Mouse (Mus musculus) liver, embryonic 11.5 days (tissue): ENCODE measurements around the gene Unc45b. TPM values are rescaled to one million over a fixed set of nuclear protein-coding genes. Genes with fewer than 3 reads are reported as not detected.
A peak's percentile ranks its signal among the peaks of the same experiment; 100 is the strongest.
"Not testable (repeated sequence)": the region's sequence is repeated elsewhere in the genome, so short reads cannot be mapped to it uniquely, and the experiment has no call there.

Source experiments
- ATAC-seq: fragments of 200-750 bp; cut with Nextera tagmentation; replicated peaks from 2 replicates; pipeline ENCODE4 v1.8.0; 2017; ENCODE audit warnings: moderate number of reproducible peaks, mild to moderate bottlenecking, moderate TSS enrichment, moderate library complexity; ENCODE audit not compliant: low FRiP score
- DNase-seq: peaks from one replicate; pipeline ENCODE4 v3.0.0-alpha.2; 2017; ENCODE audit warnings: low spot score
- H3K27ac ChIP-seq: fragments of 300-500 bp; sonication (generic); 2 replicates; pipeline ENCODE4 v1.5.1; 2014; ENCODE audit warnings: mild to moderate bottlenecking, low read depth, low read length, control low read depth
- H3K27me3 ChIP-seq: fragments of 300-500 bp; sonication (generic); replicated peaks from 2 replicates; pipeline ENCODE4 v1.6.1; 2014; ENCODE audit warnings: low read length, mixed read lengths; ENCODE audit not compliant: control insufficient read depth, insufficient read depth
- H3K36me3 ChIP-seq: fragments of 300-500 bp; sonication (generic); 2 replicates; pipeline ENCODE4 v1.6.1; 2014; ENCODE audit warnings: mild to moderate bottlenecking, low read length, moderate library complexity, mixed read lengths; ENCODE audit not compliant: control insufficient read depth, insufficient read depth
- H3K4me1 ChIP-seq: fragments of 300-500 bp; sonication (generic); replicated peaks from 2 replicates; pipeline ENCODE4 v1.6.1; 2014; ENCODE audit warnings: low read length, mixed read lengths; ENCODE audit not compliant: control insufficient read depth, insufficient read depth
- H3K4me2 ChIP-seq: fragments of 300-500 bp; sonication (generic); 2 replicates; pipeline ENCODE4 v1.6.1; 2014; ENCODE audit warnings: mild to moderate bottlenecking, control low read depth, moderate library complexity
- H3K4me3 ChIP-seq: fragments of 300-500 bp; sonication (generic); 2 replicates; pipeline ENCODE4 v1.5.1; 2014; ENCODE audit warnings: low read depth, low read length, control low read depth
- H3K9ac ChIP-seq: fragments of 300-500 bp; sonication (generic); 2 replicates; pipeline ENCODE4 v1.6.1; 2014; ENCODE audit warnings: low read depth, low read length, control low read depth
- H3K9me3 ChIP-seq: fragments of 300-500 bp; sonication (generic); 2 replicates; pipeline ENCODE4 v1.6.1; 2016; ENCODE audit warnings: low read length, inconsistent platforms, mixed read lengths; ENCODE audit not compliant: control insufficient read depth
- WGBS: fragments of 180-500 bp; shearing (Covaris S2); extraction: QIAGEN DNeasy Blood & Tissue Kit; methylation state at CpG from one replicate; pipeline ENCODE4 v1.1.7; 2014; 5-methylcytosine and 5-hydroxymethylcytosine counted together
- polyA plus RNA-seq: library from polyadenylated mRNA; unstranded; fragments of >200 nt; fragmentation: Nextera tagmentation; extraction: Ambion mirVana; gene quantifications from 2 replicates; pipeline ENCODE4 v1.2.1, GENCODE M21; 2014

Unc45b gene
- polyA plus RNA-seq, 1 experiment from 2014 or later: 4.5 TPM

DNA sequence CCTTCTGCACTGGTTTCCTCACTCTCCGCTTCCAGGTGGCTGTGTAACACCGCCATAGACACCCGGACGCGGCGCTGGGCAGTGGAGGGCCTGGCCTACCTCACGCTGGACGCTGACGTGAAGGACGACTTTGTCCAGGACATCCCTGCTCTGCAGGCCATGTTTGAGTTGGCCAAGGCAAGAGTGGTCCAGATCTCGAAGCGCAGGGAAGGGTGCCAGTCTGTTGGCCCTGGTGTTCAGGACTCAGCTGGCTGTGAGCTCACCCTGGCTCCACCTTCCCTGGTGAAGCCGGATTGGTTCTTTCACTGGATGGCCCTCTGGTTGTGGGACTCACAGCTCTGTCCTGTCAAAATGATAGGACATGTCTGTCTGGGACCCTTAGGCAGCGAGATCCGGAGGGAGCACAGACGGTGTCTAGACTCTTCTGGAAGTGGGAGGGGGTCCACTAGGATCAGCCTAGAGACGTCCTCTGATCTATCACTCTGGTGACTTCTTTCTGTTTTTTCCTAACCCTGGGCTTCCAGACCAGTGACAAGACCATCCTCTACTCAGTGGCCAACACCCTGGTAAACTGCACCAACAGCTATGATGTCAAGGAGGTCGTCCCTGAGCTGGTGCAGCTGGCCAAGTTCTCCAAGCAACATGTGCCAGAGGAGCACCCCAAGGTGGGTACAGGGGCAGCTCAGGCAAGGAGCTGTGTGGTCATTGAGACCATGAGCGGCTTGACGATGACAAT, 18.7 kb downstream of the Unc45b start:
- DNase-seq: no peak
- no peaks in the 10 kb centered on the region for H3K36me3 ChIP-seq
- peaks cover 75% of the 10 kb centered on the region for H3K27me3 ChIP-seq
- 39% methylated on average over 20 of the region's 20 CpGs for WGBS
- H3K4me1 ChIP-seq: no peaks in the 10 kb centered on the region
- no peak overlapping the region for H3K4me3 ChIP-seq
- H3K4me2 ChIP-seq: no peak overlapping the region
- H3K9me3 ChIP-seq: no peaks in the 10 kb centered on the region
- no peak for ATAC-seq
- H3K9ac ChIP-seq: no peak overlapping the region
- no peak overlapping the region for H3K27ac ChIP-seq

DNA sequence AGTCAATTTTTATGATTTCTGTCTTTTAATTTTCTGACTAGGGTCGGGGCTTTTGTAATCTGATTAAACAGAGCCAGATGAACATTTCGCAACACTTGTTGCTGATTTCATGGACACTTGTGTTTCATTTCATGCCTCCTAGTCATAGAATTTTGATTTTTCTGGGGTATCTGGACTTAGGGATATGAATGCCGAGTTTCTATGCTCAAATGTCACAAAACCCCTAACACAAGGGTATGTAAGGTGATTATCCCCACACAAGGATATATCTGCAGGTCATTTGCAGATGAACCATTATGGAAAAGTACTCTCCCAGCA, 19.2 kb downstream of the Unc45b start:
- Histone ChIP-seq H3K4me3 (no peak overlapping the region), H3K27me3 (peaks cover 80% of the 10 kb centered on the region)
- 46% methylated on average over 3 of the region's 3 CpGs for WGBS

DNA sequence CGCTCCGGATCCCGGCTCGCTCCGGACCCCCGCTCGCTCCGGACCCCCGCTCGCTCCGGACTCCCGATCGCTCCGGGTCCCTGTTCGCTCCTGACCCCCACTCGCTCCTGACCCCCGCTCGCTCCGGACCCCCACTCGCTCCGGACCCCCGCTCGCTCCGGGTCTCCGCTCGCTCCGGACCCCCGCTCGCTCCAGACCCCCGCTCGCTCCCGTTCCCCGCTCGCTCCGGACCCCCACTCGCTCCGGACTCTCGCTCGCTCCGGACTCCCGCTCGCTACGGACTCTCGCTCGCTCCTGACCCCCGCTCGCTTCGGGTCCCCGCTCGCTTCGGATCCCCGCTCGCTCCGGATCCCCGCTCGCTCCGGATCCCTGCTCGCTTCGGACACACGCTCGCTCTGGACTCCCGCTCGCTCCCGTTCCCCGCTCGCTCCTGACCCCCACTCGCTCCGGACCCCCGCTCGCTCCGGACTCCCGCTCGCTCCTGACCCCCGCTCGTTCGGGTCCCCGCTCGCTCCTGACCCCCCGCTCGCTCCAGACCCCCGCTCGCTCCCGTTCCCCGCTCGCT, 20.1 kb downstream of the Unc45b start:
- 2% methylated on average over 84 of the region's 85 CpGs for WGBS
- peak overlapping the region; percentile 50 for H3K4me3 ChIP-seq
- H3K27me3 ChIP-seq: peaks cover 86% of the 10 kb centered on the region
- not testable (repeated sequence) for H3K27ac ChIP-seq, DNase-seq, H3K9ac ChIP-seq, H3K36me3 ChIP-seq, H3K9me3 ChIP-seq, H3K4me1 ChIP-seq, ATAC-seq
- peak overlapping the region; percentile 73 for H3K4me2 ChIP-seq

More for the DNA sequence above, 19.2 kb downstream of the Unc45b start:
- no peaks in the 10 kb centered on the region for H3K4me1 ChIP-seq
- H3K9ac ChIP-seq: no peak overlapping the region
- H3K4me2 ChIP-seq: no peak overlapping the region
- no peaks in the 10 kb centered on the region for H3K9me3 ChIP-seq
- no peak for ATAC-seq
- no peak overlapping the region for H3K27ac ChIP-seq
- no peak for DNase-seq
- H3K36me3 ChIP-seq: no peaks in the 10 kb centered on the region

DNA sequence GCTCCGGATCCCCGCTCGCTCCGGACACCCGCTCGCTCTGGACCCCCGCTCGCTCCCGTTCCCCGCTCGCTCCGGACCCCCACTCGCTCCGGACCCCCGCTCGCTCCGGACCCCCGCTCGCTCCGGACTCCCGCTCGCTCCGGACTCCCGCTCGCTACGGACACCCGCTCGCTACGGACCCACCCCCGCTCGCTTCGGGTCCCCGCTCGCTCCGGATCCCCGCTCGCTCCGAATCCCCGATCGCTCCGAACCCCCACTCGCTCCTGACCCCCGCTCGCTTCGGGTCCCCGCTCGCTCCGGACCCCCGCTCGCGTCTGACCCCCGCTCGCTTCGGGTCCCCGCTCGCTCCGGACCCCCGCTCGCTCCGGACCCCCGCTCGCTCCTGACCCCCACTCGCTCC, 20.8 kb downstream of the Unc45b start:
- not testable (repeated sequence) for H3K9me3 ChIP-seq, H3K4me1 ChIP-seq, DNase-seq, H3K9ac ChIP-seq, H3K27ac ChIP-seq, ATAC-seq, H3K36me3 ChIP-seq
- Histone ChIP-seq H3K4me2 (peak overlapping the region; percentile 73), H3K27me3 (peaks cover 90% of the 10 kb centered on the region), H3K4me3 (peak overlapping the region; percentile 50)
- 4% methylated on average over 54 of the region's 63 CpGs for WGBS

DNA sequence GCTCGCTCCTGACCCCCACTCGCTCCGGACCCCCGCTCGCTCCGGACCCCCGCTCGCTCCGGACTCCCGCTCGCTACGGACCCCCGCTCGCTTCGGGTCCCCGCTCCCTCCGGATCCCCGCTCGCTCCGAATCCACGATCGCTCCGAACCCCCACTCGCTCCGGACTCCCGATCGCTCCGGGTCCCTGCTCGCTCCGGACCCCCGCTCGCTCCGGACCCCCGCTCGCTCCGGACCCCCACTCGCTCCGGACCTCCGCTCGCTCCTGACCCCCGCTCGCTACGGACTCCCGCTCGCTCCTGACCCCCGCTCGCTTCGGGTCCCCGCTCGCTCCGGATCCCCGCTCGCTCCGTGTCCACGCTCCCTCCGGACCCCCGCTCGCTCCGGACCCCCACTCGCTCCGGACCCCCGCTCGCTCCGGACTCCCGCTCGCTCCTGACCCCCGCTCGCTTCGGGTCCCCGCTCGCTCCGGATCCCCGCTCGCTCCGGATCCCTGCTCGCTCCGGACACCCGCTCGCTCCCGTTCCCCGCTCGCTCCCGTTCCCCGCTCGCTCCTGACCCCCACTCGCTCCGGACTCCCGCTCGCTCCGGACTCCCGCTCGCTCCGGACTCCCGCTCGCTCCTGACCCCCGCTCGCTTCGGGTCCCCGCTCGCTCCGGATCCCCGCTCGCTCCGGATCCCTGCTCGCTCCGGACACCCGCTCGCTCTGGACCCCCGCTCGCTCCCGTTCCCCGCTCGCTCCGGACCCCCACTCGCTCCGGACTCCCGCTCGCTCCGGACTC, 21.5 kb downstream of the Unc45b start:
- not testable (repeated sequence) for H3K36me3 ChIP-seq, H3K27ac ChIP-seq, DNase-seq, ATAC-seq, H3K4me1 ChIP-seq, H3K9me3 ChIP-seq
- peaks cover 89% of the 10 kb centered on the region for H3K27me3 ChIP-seq
- WGBS: 1% methylated on average over 119 of the region's 119 CpGs
- peak overlapping the region; percentile 73 for H3K4me2 ChIP-seq
- 0 out of 2 replicates have a peak overlapping the region, but pooled peaks have one; percentile 14 for H3K9ac ChIP-seq
- H3K4me3 ChIP-seq: peak overlapping the region; percentile 50

DNA sequence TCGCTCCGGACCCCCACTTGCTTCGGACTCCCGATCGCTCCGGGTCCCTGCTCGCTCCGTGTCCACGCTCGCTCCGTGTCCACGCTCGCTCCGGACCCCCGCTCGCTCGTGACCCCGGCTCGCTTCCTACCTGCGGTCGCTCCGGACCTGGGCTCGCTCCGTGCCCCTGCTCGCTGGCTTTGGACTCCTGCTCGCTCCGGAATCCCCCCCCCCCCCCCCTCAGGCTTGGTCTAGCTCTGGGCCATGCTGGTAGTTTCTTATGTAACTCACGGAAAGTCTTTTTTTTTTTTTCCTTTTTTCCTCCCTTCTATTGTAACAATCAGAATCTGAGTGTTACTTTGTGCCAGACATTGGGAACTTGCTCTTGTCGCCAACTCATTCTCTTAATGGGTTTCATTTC, 22.8 kb downstream of the Unc45b start:
- Histone ChIP-seq H3K4me1 (no peaks in the 10 kb centered on the region), H3K4me3 (peak overlapping the region; percentile 50), H3K9me3 (no peaks in the 10 kb centered on the region), H3K4me2 (peak overlapping the region; percentile 73), H3K27ac (no peak overlapping the region), H3K36me3 (no peaks in the 10 kb centered on the region), H3K9ac (no peak overlapping the region), H3K27me3 (peaks cover 91% of the 10 kb centered on the region)
- DNase-seq: no peak
- 3% methylated on average over 29 of the region's 29 CpGs for WGBS
- ATAC-seq: no peak

DNA sequence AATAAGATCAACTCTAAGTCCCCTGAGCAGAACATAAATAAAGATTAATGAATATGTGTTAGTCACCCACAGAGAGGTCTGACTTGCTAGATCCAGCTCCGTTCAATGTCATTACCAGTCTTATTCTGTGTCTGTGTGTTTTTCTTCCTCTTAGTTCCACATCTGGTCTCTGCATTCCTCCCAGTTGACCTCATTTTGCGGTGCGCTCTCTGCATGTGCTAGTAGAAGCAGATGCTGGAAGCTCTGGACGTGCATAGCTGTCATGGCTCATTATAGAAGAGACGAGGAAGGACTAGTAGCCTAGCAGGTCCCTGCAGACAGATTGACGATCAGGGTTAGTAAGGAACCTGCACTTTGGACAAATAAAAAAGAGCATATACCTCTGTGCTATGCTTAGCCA, 33.0 kb downstream of the Unc45b start:
- no peak overlapping the region for H3K4me2 ChIP-seq
- no peaks in the 10 kb centered on the region for H3K4me1 ChIP-seq
- no peak overlapping the region for H3K27ac ChIP-seq
- H3K9ac ChIP-seq: no peak overlapping the region
- no peaks in the 10 kb centered on the region for H3K36me3 ChIP-seq
- 63% methylated on average over 6 of the region's 6 CpGs for WGBS
- H3K27me3 ChIP-seq: peaks cover 9% of the 10 kb centered on the region
- H3K9me3 ChIP-seq: no peaks in the 10 kb centered on the region
- DNase-seq (no peak), ATAC-seq (no peak)
- H3K4me3 ChIP-seq: no peak overlapping the region

DNA sequence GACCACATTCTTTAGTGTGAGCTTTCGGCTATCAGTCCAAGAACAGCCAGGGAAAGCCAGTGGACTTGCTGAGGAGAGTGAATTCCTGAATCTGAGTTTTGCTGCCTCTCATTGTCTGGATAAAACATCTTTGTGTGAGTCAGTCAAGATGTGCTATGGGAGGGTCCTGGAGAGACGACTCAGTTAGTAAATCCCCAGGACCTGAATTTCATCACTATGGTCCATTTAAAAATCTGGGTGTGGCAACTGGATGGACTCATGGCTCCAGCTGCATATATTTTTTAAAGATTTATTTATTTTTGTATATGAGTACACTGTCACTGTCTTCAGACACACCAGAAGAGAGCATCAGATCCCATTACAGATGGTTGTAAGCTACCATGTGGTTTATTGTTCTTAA, 35.3 kb downstream of the Unc45b start:
- no peak overlapping the region for H3K27ac ChIP-seq
- ATAC-seq: no peak
- no peaks in the 10 kb centered on the region for H3K36me3 ChIP-seq

More for the DNA sequence above, 35.3 kb downstream of the Unc45b start:
- Histone ChIP-seq H3K27me3 (peaks cover 18% of the 10 kb centered on the region), H3K4me2 (no peak overlapping the region), H3K4me3 (no peak overlapping the region), H3K4me1 (no peaks in the 10 kb centered on the region), H3K9ac (no peak overlapping the region), H3K9me3 (no peaks in the 10 kb centered on the region)
- DNase-seq: no peak
- WGBS: 35% methylated on average over 2 of the region's 2 CpGs
